Mouse (Mus musculus): Measurements from ENCODE around the gene Card9.
"Not testable (repeated sequence)": the region's sequence is repeated elsewhere in the genome, so short reads cannot be mapped to it uniquely, and the experiment has no call there.

Gene Card9

DNA sequence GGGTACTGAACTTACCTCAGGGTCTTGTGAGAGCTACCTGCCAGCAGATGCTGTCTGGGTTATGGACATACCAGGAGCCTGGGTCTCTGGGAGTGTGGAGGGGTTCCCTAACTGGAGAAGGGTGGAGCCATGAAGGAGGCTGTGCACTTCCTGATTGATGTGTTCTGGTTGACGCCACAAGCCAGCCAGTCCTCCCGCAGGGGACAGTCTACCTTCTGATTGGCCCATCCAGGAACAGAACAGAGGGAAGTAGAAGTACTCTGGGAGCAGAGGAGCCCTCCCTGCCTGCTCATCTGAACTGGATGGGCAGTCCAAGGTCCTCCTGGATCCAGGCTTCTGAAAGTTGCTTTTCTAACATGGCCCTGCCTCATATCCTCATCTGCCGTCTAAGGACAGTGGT, at the start of gene Card9:
Card9 (minus strand) TSS at position 147 of the 400 bp plus-strand sequence.
- DNase-seq (ENCODE audit: low read depth, low spot score) = no peak

DNA sequence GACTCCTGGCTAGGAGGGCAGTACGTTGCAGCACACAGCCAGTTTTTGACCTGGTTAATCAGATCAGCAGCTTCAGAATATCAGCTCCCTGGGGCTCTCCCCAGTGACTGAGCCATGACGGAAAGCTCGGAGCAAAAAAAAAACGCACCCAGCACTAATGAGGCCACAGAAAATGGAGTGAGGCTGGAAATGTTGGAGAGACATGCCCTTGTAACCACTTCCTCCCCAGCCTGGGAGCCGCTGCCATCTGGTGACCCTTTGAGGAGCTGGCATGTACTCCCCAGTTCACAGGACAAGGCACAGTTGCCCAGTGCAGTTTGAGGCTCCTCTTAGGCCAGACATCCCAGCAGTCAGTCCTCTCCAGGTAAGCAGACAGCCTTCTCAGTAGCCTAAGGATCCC, 49.4 kb upstream of the Card9 start:
- DNase-seq (ENCODE audit: low read depth, low spot score) = peak; percentile 25

DNA sequence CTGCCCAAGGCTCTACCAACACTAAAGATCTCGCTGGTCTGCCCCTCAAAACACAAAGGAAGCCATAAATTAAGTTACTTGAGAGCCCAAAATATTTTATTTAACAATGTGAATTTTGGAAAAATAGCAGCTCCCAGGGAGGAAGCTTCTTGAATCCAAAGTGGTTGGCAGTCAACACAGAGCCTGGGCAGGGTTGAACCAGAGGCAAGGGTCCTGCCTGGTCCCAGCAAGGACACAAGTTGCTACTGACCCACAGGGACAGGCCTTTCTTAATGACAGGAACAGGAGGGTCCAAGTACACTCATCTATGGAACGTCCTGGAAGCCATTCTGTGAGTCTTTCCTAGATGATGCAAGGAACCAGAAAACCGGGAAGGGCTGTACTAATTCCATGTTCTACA, 48.6 kb upstream of the Card9 start:
- DNase-seq (ENCODE audit: low read depth, low spot score) = no peak

DNA sequence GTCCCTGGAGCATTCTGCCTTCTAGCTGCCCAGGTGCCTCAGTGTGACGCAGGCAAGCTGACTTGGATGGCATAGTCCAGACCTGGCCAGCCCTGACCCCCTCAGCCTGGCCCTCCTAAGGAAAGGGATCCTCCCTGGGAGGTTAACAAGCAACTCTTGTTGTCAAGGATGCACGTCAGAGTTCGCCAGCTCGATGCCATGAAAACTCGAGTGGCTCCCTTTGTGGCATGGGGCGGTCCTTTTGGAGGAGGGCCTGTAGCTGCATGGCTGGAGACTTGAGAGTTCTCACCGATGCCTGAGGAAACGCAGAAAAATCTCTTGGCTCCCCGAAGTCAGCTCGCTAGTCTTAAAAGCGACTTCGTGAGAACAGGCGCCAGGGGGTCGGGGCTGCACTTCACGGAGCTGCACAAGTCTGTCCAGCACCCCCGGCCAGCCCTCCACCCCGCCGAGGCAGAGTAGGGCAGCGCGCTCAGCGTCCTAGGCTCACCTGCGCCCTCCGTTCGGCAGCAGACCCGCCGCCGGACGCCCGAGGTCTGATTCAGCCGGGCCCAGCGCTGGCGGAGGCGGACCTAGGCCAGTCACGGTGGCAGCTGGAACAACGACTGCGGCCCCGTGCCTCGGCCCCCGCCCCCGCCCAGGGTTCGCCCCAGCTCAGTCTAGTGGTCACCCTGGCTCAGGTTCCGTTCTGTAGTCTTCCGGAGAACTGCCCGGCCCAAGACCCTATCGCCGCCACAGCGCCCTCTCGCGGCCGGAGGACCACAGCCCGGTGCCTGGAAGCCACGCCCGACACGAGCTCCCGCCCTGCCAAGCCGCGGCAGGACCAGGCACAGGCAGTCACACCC, 48.0 kb upstream of the Card9 start, which contains the start of gene Inpp5e:
Inpp5e (minus strand) TSS at position 689 of the 842 bp plus-strand sequence.
- peak; percentile 93 for DNase-seq (ENCODE audit: low read depth, low spot score)

DNA sequence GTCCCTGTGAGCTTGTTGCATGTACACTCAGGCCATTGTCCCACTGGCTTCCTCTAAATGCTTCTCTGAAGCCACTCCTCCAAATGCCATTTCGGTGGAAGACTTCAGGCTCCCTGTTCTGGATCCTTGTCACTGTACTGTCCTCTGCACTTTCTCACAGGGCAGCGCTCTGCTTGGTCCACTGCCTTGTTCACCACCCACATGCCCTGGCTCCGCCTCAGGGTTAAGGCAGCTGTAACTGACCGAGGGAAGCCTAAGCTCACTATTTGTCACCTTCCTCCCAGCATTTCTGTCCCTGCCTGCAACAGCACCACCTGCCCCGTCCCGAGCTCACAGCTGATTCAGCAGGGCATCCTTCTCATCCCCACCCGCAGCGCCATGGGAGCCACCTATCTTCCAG, 42.6 kb upstream of the Card9 start:
- no peak for DNase-seq (ENCODE audit: low read depth, low spot score)

DNA sequence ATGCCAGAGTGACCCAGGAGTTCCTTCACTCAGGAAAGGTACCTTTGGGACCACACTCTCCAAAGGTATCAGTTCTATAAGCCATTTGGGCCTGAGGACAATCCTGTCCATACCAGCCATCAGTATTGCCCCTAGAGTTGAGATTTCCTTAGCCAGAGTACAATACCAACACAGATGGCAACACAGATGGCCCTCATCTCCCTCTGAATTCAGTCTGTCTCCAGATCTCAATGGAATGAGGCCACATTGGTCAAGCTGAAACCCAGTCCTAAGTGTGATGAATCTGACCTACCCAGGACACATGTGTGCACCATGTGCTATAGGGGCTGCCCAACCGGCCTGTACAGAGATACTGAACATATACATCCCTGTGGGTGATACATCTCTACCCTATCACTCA, 41.5 kb upstream of the Card9 start:
- DNase-seq (ENCODE audit: low read depth, low spot score) = no peak

DNA sequence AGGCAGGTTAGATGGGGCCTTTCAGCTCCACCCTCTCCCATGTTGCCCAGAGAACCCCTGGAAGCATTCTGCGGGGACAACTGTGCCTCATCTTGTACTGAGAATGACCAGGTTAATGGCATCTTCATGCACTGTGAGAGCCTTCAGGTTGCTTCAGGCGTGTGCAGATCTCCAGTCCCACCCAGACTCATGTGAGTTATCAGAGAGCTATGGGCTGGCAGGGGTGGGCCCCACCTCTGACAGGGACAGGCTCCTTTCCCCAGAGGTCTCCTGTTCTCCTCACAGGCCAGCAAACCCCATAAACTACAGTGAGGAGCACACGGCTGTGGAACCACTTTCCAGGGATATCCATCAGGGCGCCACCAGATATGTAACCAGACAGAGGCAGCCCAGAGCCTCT, 40.3 kb upstream of the Card9 start:
- DNase-seq (ENCODE audit: low read depth, low spot score) = no peak

DNA sequence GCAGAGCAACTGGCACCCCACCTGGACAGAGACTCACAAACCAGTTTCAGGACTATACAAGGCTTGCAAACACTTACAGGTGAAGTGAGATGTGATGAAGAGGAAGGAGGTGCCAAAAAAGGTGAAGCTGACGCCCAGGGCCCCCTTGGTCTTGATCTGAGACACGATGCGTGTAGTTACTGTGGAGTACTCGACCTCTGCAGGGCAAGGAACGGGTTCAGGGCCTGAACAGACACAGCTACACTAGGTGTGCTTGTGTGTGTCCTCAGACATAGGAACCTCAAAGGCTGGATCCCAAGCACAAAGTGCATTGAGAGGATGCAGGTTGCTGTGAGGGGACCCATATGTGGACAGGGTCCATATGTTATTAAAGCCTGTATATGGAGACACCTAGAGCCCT, 39.6 kb upstream of the Card9 start:
- DNase-seq (ENCODE audit: low read depth, low spot score) = no peak

DNA sequence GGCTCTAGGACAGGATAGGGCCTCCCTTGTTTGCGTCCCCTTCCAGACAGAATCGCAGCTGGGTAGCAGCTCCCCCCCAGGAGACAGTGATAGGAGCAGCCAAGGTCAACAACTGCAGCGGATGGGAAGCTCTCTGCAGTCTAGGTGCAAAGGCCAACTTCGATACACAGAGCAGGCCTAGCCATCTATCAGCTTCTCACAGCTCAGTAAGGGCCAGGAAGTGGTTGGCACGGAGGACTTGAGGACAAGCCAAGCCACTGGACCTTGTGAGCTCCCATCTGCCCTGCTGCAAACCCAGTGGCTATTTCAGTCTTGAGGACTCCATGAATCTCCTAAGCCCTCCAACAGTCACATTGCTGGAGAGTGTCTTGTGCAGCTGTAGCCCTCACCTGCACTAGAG, 38.9 kb upstream of the Card9 start:
- DNase-seq (ENCODE audit: low read depth, low spot score) = no peak

DNA sequence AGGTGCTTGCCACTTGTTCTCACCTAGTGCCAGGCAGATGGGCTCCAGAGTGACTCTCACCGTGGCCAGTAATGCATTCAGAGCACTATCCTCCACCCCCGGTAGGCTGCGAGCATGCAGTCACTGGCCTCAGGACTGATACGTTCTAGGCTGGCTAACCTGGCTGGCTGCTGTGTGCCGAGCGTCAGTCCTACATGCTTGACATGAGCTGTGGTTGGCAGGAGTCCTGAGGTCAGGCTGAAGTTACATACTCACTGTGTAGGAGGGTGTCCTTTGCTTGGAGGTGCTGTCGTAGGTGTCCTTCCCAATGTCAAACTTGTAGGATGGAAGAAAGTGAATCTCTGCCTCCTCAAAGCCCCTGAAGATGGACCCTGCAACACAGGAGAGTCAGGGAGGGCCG, 38.3 kb upstream of the Card9 start:
- no peak for DNase-seq (ENCODE audit: low read depth, low spot score)

DNA sequence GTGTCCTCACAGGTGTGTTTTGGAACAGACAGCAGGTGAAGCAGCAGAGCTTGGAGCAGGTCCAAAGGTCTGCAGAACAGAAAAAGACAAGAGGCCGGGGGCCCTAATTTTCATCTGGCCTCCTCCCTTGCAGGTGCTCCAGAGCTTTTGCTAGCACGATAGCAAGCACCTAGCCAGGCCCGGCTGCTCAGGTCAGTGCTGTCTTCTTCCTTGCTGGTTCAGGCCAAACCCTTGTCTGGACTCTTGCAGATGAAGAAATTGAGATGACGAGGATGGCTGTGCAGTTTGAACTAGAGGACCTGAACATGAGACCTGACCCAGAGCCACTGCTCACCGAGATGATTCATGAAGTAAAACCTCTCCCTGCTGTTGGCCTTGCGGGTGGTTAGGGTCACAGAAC, 30.9 kb upstream of the Card9 start:
- no peak for DNase-seq (ENCODE audit: low read depth, low spot score)

DNA sequence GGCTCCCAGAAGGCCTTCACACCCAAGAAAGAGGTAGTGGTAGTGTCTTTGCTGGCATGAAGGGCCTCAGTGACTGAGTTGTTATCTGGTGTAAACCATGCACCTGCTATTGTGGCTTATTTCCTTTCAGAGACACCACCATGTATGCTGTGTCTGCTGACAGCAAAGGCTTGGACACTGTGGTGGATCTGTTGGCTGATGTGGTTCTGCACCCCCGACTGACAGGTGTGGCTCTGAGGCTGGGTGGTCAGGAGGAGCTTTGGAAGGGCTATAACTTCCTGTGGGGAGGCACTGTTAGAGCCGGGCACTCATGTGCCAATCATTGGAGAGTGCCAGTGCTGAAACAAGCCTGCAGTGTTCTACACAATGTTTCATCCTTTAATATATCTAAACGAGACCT, 30.2 kb upstream of the Card9 start:
- no peak for DNase-seq (ENCODE audit: low read depth, low spot score)

DNA sequence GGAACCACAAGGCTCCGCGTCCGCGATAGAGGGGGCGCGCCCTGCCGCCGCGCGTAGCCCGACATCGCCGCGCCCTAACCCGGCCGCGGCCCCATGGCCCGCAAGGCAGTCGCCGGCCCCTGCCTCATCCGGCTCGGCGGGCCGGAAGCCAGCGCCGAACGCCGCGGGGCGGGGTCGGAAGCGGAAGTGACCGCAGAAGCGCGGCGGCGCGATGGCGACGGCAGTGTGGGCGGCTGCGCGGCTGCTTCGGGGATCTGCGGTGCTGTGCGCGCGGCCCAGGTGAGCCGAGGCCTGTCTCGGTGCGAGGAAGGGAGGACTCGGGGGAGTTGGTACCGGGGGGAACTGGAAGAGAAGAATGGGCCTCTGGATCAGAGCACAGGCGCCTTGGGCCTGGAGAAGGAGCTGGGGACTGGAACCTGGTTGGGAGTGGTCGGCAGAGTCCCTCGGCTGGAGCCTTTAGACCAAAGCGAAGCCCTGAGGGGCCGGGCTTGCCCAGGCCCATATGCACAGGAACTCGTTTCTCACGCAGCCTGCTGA, 28.5 kb upstream of the Card9 start, which contains the start of the genes Entr1 and Pmpca:
Entr1 (minus strand) TSS at position 163 of the 537 bp plus-strand sequence.
Pmpca (plus strand) TSS at position 186 of the 537 bp plus-strand sequence.
- peak; percentile 88 for DNase-seq (ENCODE audit: low read depth, low spot score)

DNA sequence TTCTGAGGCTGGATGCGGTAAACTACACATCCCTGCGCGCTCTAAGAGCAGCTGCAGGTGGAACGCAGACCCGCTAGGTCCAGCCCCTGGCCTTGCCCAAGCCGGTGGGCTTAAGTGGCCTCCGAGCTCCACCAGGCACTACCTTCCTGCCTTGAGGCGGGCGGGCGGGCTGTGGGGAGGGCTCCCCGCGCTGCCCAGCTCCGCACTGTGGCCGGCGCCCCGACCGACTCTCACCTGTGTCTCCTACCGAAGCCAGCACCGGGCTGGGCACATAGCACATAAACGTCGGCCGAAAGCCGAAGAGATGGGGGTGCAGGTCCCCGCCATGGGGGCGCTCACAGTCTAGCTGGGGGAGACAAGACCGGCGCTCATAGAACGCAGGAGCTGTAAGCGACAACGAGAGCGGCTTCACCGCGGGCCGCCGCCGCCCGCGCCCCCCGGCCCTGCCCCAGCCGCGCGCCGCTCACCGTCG, 28.0 kb upstream of the Card9 start:
- peak; percentile 57 for DNase-seq (ENCODE audit: low read depth, low spot score)

DNA sequence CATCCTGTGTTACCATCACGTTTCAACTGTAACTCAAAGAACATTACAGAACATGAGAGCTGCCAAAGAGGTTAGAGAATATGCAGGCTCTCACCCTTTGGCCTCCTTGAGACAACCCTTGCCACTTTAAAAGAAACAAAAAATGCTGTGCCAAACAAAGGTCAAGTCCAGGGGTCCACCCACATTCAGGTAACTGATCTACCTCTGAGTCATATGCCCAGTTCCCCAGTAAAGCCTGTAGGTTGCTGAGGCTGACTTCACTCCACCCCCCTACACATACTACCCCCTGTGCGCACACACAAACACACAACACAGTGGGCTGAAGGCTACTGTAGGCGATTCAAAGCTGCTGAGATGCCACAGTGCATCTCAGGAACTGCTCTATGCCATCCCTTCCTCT, 27.0 kb upstream of the Card9 start:
- DNase-seq (ENCODE audit: low read depth, low spot score) = no peak

DNA sequence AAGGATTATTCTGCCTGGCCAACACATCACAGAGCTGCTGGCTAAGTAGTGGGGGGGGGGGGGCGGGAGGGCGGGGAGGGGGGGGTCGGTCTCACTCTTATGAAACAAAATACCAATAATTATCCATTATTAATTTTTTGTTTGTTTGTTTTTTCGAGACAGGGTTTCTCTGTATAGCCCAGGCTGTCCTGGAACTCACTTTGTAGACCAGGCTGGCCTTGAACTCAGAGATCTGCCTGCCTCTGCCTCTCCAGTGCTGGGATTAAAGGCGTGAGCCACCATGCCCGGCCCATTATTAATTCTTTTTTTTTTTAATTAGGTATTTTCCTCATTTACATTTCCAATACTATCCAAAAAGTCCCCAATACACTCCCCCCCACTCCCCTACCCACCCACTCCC, 20.2 kb upstream of the Card9 start:
- not testable (repeated sequence) for DNase-seq (ENCODE audit: low read depth, low spot score)

DNA sequence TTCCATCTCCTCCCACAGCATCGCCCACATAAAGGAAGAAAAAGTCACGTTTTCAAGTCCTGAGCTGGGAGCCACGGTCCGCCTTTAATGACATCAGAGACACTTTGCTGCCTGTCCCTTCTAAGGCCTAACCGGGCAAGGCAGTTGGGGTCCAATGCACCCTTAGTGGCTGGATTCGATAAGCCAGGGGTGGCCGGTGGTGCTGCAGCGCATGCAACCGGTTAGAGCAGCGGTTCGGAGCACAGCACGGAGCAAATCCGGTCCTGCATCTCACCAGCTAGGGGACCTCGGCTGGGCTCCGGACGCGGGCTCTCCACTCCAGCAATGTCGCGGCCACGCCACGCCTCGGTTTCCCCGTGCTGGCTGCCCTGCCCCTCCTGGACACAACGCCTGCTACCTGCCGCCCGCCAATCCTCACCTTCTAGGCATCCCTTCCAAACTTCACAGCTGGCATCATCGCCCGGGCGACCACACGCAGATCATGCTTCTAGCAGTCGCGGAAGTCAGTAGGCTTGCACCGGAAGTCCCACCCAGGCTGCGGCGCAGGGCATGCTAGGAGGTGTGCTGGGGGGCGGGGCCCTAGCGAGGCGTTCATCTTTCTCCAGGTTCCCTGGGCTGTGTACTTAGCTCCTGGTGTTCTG, 19.5 kb upstream of the Card9 start, which contains the start of gene Snapc4:
Snapc4 (minus strand) TSS at position 523 of the 641 bp plus-strand sequence.
- DNase-seq (ENCODE audit: low read depth, low spot score) = peak; percentile 89

DNA sequence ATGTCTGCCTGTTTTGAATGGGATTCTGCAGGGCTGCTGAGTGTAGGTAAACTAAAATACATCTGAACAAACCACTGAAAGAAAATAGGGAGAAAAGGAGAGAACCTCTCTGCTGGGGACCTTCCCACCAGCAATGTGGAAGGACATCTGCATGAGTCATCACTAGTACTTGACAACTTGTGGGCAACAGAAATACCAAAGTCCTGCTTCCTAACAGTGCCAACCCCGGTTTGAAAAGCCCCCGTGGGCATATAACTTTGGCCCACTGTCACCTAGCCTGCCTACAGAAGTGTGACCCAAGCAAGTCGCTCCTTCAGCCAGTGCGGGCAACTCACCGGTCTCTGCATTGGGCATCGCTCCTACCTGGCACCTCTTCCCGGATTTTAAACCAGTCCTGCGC, 11.7 kb upstream of the Card9 start:
- DNase-seq (ENCODE audit: low read depth, low spot score) = no peak

DNA sequence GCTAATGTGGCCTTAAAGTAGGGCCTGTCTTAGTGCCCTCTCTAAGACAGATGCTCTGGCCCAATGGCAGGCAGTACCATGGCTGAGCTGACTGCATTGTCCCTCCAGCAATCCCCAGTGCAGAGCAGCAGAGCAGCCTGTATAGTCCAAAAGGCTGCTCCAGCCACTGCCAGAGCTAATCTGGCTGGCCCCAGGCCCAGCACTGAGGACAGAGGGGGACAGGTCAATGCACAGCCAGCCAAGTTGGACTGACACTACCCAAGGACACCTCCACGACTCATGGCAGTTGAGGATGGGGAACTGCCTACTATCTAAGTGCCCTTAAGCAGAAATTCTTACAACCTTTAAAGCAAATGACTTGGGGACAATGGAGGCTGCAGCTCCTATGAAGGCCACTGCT, 7.9 kb upstream of the Card9 start:
- no peak for DNase-seq (ENCODE audit: low read depth, low spot score)

DNA sequence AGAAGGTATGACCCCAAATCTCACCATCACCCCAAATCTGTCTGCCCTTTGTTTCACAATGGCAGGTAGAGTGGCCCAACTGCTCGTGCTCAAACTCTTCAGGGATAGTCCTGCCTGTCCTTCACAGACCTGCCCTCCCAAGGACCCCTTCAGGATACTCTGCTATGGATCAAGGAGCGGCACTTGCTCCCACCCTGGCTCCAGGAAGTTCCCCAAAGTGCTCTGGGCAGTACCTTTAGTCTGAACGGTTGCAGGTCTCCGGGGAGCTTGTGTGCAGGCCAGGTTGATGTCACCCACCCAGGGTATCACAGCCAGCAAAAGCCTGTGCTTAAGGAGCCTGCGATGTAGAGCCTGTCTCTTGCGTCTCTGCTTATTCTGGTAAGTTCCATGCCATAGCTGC, 7.2 kb upstream of the Card9 start:
- no peak for DNase-seq (ENCODE audit: low read depth, low spot score)

DNA sequence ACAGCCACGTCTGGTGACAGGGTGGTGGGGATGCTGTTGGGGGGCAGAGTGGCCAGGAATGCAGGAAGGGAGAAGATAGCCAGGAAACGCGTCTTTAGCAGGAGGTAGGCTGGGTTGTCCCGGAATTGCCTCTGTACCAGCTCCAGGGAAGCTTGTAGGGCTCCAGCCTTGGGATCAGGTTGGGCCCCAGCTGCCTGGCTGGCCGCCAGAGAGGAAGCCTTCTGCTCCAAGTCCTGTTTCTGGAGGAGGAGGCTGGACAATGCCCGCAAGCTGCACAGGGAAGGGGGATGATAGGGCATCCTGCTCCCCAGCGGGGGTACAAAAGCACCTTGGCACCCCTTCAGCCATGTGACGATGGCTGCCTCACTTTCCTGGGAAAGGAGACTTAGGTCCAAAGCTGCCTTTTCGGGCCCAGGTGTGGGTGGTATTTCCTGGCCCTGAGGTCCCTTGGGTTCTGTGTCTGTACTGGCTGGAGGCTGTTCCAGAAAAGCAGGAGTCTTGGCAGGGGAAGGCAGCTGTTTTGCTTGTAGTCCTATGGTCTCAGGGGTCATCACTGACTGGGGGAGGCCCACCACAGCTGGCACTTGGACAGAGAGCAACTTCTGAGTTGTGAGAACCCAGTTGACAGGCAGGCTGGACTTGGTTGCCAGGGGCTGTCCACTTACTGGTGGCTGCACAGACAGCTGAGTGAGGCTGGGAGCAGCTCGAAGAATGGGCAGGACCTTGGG, 4.2 kb upstream of the Card9 start:
- no peak for DNase-seq (ENCODE audit: low read depth, low spot score)

DNA sequence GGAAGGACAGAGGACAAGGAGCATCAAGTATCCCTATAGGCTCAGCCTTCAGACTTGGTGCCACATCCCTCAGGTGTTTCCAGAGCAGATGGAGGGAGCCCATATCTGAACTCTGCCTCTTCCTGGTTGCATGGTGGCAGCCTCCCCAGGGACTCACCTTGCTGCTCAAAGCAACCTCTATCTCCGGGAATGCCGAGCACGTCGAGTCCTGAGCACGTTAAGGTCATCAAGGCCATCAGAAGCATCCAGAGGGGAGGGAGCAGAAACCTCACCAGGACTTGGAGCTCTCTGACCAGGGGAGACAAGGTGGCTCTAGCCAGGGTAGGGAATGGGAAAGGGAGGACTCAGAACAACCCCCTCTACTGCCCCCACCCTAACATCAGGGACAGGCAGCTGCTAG, 2.8 kb upstream of the Card9 start:
- DNase-seq (ENCODE audit: low read depth, low spot score) = no peak

Data from A20 (cell line).